Mouse (Mus musculus): ENCODE data around the gene Noto. TPM values are rescaled to one million over a fixed set of nuclear protein-coding genes. Genes with fewer than 3 reads are reported as not detected.

Gene Noto
- total RNA-seq (2015): not detected in 2 replicates
- not detected in 2 replicates for total RNA-seq (2017)

GRCm38 (mm10) chr6:85423836-85424379, at the start of gene Noto:
Noto (plus strand) TSS chr6:85423886.
- no peak for ATAC-seq (ENCODE audit: poor library complexity, severe bottlenecking)

- peak; percentile 5; the same call in 1 of the 2 replicates for ATAC-seq (ENCODE audit: poor library complexity, severe bottlenecking)
Measured at GRCm38 (mm10) chr6:85373951-85374733, 49.5 kb upstream of the Noto start, which contains the start of gene Rab11fip5. Rab11fip5 (minus strand) TSS chr6:85374634.

- ATAC-seq (ENCODE audit: poor library complexity, severe bottlenecking): peak; percentile 92
Measured at GRCm38 (mm10) chr6:85374734-85375114, 49.0 kb upstream of the Noto start.

GRCm38 (mm10) chr6:85377066-85377734, 46.5 kb upstream of the Noto start:
- ATAC-seq (ENCODE audit: poor library complexity, severe bottlenecking): no peak

GRCm38 (mm10) chr6:85377876-85378275, 45.8 kb upstream of the Noto start:
- no peak for ATAC-seq (ENCODE audit: poor library complexity, severe bottlenecking)

- no peak for ATAC-seq (ENCODE audit: poor library complexity, severe bottlenecking)
Measured at GRCm38 (mm10) chr6:85378629-85379028, 45.1 kb upstream of the Noto start.

GRCm38 (mm10) chr6:85380201-85380900, 43.3 kb upstream of the Noto start:
- ATAC-seq (ENCODE audit: poor library complexity, severe bottlenecking): peak; percentile 92

- peak; percentile 48 for ATAC-seq (ENCODE audit: poor library complexity, severe bottlenecking)
Measured at GRCm38 (mm10) chr6:85380901-85381647, 42.6 kb upstream of the Noto start.

GRCm38 (mm10) chr6:85381648-85382020, 42.1 kb upstream of the Noto start:
- no peak for ATAC-seq (ENCODE audit: poor library complexity, severe bottlenecking)

GRCm38 (mm10) chr6:85382791-85383190, 40.9 kb upstream of the Noto start:
- no peak for ATAC-seq (ENCODE audit: poor library complexity, severe bottlenecking)

GRCm38 (mm10) chr6:85388608-85389007, 35.1 kb upstream of the Noto start:
- no peak for ATAC-seq (ENCODE audit: poor library complexity, severe bottlenecking)

GRCm38 (mm10) chr6:85391803-85392202, 31.9 kb upstream of the Noto start:
- peak; percentile 93 for ATAC-seq (ENCODE audit: poor library complexity, severe bottlenecking)

- no peak for ATAC-seq (ENCODE audit: poor library complexity, severe bottlenecking)
Measured at GRCm38 (mm10) chr6:85395360-85395759, 28.3 kb upstream of the Noto start.

- peak; percentile 71 for ATAC-seq (ENCODE audit: poor library complexity, severe bottlenecking)
Measured at GRCm38 (mm10) chr6:85397165-85397564, 26.5 kb upstream of the Noto start.

- no peak for ATAC-seq (ENCODE audit: poor library complexity, severe bottlenecking)
Measured at GRCm38 (mm10) chr6:85399715-85400114, 24.0 kb upstream of the Noto start.

- no peak for ATAC-seq (ENCODE audit: poor library complexity, severe bottlenecking)
Measured at GRCm38 (mm10) chr6:85402613-85403012, 21.1 kb upstream of the Noto start.

- no peak for ATAC-seq (ENCODE audit: poor library complexity, severe bottlenecking)
Measured at GRCm38 (mm10) chr6:85403039-85403438, 20.6 kb upstream of the Noto start.

- no peak for ATAC-seq (ENCODE audit: poor library complexity, severe bottlenecking)
Measured at GRCm38 (mm10) chr6:85409003-85409402, 14.7 kb upstream of the Noto start.

GRCm38 (mm10) chr6:85410771-85411273, 12.9 kb upstream of the Noto start:
- ATAC-seq (ENCODE audit: poor library complexity, severe bottlenecking): peak; percentile 87

GRCm38 (mm10) chr6:85415829-85416228, 7.9 kb upstream of the Noto start:
- no peak for ATAC-seq (ENCODE audit: poor library complexity, severe bottlenecking)
